Mouse (Mus musculus) B cell, adult 67 days (primary cell): ENCODE data around the gene Vmn2r99. TPM values are rescaled to one million over a fixed set of nuclear protein-coding genes. Genes with fewer than 3 reads are reported as not detected.

ENCODE experiments used
- total RNA-seq, 2 experiments: library from RNA; stranded (reverse); gene quantifications; 4 replicates each; pipeline ENCODE4 v1.2.4; 2023

The Vmn2r99 gene
- total RNA-seq: not detected

DNA sequence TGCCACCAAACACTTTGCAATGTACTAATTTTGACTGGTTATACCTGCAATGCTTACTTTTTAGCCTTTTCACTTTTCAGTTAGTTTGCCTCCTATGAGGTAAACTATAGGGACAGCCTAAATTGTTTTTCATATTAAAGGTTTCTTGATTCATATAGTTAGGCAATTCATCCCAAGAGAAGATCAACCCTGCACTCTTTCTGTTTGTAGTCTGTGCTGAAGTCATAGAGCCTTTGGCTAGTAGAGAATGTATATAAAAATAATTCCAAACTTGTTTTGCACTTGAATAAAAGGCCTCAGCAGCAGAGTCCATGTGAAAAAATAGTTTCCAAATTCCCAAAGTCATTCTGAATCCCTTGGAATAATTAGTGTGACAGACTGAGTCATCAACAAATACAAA is at the start of gene Vmn2r99:
TSS of gene Vmn2r99 (plus strand) at position 301 of the 400 bp plus-strand sequence.

Other genes starting within 250 kb of the Vmn2r99 start
- gene Vmn2r100, start 142.8 kb downstream of the Vmn2r99 start, total RNA-seq: not detected
- not detected for gene Vmn2r101, start 215.3 kb downstream of the Vmn2r99 start, total RNA-seq